Mouse (Mus musculus): ENCODE measurements at regions not wholly inside any gene's neighbourhood (a gene's known extent, or its start where the extent isn't known, plus 50 kb on each side); places are given as distances from the start of the nearest gene placed in this dataset.
A peak's percentile ranks its signal among the peaks of the same experiment; 100 is the strongest.

DNA sequence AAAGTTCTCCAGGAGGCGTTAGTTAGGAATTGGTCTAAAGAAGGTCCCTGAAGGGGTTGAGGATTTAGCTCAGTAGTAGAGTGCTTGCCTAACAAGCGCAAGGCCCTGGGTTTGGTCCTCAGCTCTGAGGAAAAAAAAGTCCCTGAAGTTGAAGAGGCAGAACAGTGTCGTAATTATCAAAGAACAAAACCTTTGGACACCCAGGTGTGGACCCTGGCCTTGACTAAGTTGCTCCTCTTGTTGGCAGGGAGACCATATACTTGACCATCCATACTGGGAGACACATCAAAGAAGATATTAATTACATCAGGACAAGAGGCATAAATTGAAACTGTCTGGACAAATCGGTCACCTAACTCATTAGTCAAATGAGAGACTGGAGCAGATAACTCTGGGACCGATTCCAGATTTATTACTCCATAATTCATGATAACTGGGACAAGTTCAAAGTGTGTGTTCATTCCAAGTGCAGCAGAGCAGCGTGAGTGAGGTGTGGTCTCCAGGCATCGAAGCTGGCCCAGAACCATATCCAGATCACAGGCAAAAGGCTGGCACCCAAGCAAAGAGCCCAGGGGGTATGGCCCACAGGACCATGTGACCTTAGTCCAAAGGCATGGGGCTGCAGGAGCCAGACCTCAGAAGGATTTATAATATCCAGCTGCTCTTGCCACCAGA, 652.9 kb upstream of the Gm19410 start:
- no peak overlapping the region for H3K4me3 ChIP-seq (ENCODE audit: low read depth, low read length)
- no peak for ATAC-seq (ENCODE audit: insufficient read depth, low FRiP score, low TSS enrichment)
- H3K27me3 ChIP-seq (ENCODE audit: control insufficient read depth, insufficient read depth, low read length) = no peaks in the 10 kb centered on the region
- 85% methylated on average over 7 of the region's 7 CpGs for WGBS
- no peaks in the 10 kb centered on the region for H3K9me3 ChIP-seq (ENCODE audit: control insufficient read depth, low read length)
- no peaks in the 10 kb centered on the region for H3K36me3 ChIP-seq (ENCODE audit: control insufficient read depth, insufficient read depth, low read length)
- DNase-seq (ENCODE audit: low spot score) = no peak
- no peak overlapping the region for H3K27ac ChIP-seq (ENCODE audit: low read depth, low read length)
- no peaks in the 10 kb centered on the region for H3K4me1 ChIP-seq (ENCODE audit: control insufficient read depth, insufficient read depth, low read length)
- no peak overlapping the region for H3K4me2 ChIP-seq (ENCODE audit: low read depth)
- H3K9ac ChIP-seq (ENCODE audit: low read length) = no peak overlapping the region

- Histone ChIP-seq H3K27ac (ENCODE audit: low read depth, low read length) (no peak overlapping the region), H3K9ac (ENCODE audit: low read length) (no peak overlapping the region), H3K9me3 (ENCODE audit: control insufficient read depth, low read length) (no peaks in the 10 kb centered on the region), H3K27me3 (ENCODE audit: control insufficient read depth, insufficient read depth, low read length) (no peaks in the 10 kb centered on the region), H3K4me3 (ENCODE audit: low read depth, low read length) (no peak overlapping the region), H3K36me3 (ENCODE audit: control insufficient read depth, insufficient read depth, low read length) (no peaks in the 10 kb centered on the region), H3K4me1 (ENCODE audit: control insufficient read depth, insufficient read depth, low read length) (no peaks in the 10 kb centered on the region), H3K4me2 (ENCODE audit: low read depth) (no peak overlapping the region)
- DNase-seq (ENCODE audit: low spot score) (no peak), ATAC-seq (ENCODE audit: insufficient read depth, low FRiP score, low TSS enrichment) (no peak)
- 83% methylated on average over 10 of the region's 10 CpGs for WGBS
Measured at GRCm38 (mm10) chr8:35114031-35114430, 651.6 kb upstream of the Gm19410 start.

DNA sequence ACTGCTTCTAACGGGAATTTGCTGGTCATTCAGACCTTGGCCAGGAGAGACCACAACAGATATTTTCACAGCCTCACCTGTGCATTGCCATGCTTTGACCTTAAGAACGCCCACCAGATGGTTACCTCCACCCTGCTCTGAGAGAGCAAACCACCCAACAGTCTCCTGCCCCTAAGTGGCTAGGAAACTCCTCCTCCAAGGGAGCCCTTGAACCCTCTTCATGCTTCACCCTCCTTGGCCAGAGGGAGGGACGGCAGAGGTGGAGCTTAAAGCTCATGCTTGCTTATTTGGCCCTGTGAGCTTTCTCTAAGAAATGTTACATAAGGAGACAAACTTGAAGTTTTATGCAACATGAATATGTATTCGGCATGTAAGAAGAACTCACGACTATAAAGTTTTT, 645.0 kb upstream of the Gm19410 start:
- H3K4me1 ChIP-seq (ENCODE audit: control insufficient read depth, insufficient read depth, low read length) = no peaks in the 10 kb centered on the region
- H3K36me3 ChIP-seq (ENCODE audit: control insufficient read depth, insufficient read depth, low read length) = no peaks in the 10 kb centered on the region
- H3K9ac ChIP-seq (ENCODE audit: low read length) = no peak overlapping the region
- no peak for DNase-seq (ENCODE audit: low spot score)
- ATAC-seq (ENCODE audit: insufficient read depth, low FRiP score, low TSS enrichment) = no peak
- 77% methylated on average over 5 of the region's 5 CpGs for WGBS
- no peak overlapping the region for H3K27ac ChIP-seq (ENCODE audit: low read depth, low read length)
- H3K4me2 ChIP-seq (ENCODE audit: low read depth) = no peak overlapping the region
- H3K4me3 ChIP-seq (ENCODE audit: low read depth, low read length) = no peak overlapping the region
- no peaks in the 10 kb centered on the region for H3K27me3 ChIP-seq (ENCODE audit: control insufficient read depth, insufficient read depth, low read length)
- H3K9me3 ChIP-seq (ENCODE audit: control insufficient read depth, low read length) = no peaks in the 10 kb centered on the region

- Histone ChIP-seq H3K27ac (ENCODE audit: low read depth, low read length) (no peak overlapping the region), H3K9ac (ENCODE audit: low read length) (no peak overlapping the region), H3K4me2 (ENCODE audit: low read depth) (no peak overlapping the region), H3K36me3 (ENCODE audit: control insufficient read depth, insufficient read depth, low read length) (no peaks in the 10 kb centered on the region), H3K4me3 (ENCODE audit: low read depth, low read length) (no peak overlapping the region), H3K9me3 (ENCODE audit: control insufficient read depth, low read length) (no peaks in the 10 kb centered on the region), H3K4me1 (ENCODE audit: control insufficient read depth, insufficient read depth, low read length) (no peaks in the 10 kb centered on the region), H3K27me3 (ENCODE audit: control insufficient read depth, insufficient read depth, low read length) (no peaks in the 10 kb centered on the region)
- no peak for ATAC-seq (ENCODE audit: insufficient read depth, low FRiP score, low TSS enrichment)
- WGBS = 95% methylated on average over 8 of the region's 8 CpGs
- DNase-seq (ENCODE audit: low spot score) = no peak
Measured at GRCm38 (mm10) chr8:35121084-35121483, 644.5 kb upstream of the Gm19410 start.

DNA sequence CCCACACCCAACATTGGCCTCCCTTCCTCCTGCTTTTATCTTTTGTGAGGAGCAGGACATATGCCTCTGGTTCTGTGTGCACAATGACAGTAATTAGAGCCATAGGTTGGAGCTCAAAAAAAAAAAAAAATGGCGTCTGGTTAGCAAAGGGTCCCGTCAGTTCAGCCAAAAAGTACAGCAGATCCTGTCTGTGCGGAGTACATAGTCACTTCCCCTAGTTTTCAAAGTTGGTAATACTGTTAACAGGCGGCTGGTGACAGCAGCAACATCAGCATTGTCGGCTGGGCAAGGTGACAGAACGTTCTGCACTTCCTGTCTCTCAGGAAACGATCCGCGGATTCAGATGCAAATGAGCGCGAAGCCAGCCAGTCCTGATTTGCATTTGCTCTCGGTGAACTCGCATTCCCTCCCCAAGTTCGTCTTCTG, 642.4 kb upstream of the Gm19410 start:
- Histone ChIP-seq H3K9me3 (ENCODE audit: control insufficient read depth, low read length) (no peaks in the 10 kb centered on the region), H3K36me3 (ENCODE audit: control insufficient read depth, insufficient read depth, low read length) (no peaks in the 10 kb centered on the region), H3K4me3 (ENCODE audit: low read depth, low read length) (peak overlapping the region; percentile 23), H3K9ac (ENCODE audit: low read length) (peak overlapping the region; percentile 41; the same call in 1 of the 2 replicates), H3K4me2 (ENCODE audit: low read depth) (peak overlapping the region; percentile 49), H3K27me3 (ENCODE audit: control insufficient read depth, insufficient read depth, low read length) (no peaks in the 10 kb centered on the region), H3K4me1 (ENCODE audit: control insufficient read depth, insufficient read depth, low read length) (no peaks in the 10 kb centered on the region), H3K27ac (ENCODE audit: low read depth, low read length) (no peak overlapping the region)
- WGBS = 5% methylated on average over 14 of the region's 14 CpGs
- DNase-seq (ENCODE audit: low spot score) = peak; percentile 53
- ATAC-seq (ENCODE audit: insufficient read depth, low FRiP score, low TSS enrichment) = 0 out of 2 replicates have a peak, but pooled peaks have one; percentile 35

DNA sequence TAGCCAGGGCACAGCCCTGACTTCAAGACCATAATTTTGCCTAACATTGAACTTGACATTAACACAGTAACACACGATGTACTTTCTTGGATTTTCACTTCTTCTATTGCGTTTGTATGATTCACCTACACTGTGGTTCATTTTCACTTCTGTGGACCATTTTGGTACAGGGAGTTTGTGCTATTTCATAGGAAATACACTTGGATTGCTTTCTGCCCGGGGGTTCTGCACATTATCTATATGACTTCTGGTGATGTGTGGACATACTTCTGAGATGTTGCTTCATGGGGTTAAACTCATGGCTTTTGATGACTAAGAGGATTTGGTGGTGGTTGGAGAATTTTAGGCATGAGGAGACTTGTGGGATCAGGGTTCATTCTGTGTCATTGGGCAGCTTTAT, 640.4 kb upstream of the Gm19410 start:
- H3K27me3 ChIP-seq (ENCODE audit: control insufficient read depth, insufficient read depth, low read length) = no peaks in the 10 kb centered on the region
- H3K4me1 ChIP-seq (ENCODE audit: control insufficient read depth, insufficient read depth, low read length) = no peaks in the 10 kb centered on the region
- WGBS = 94% methylated on average over 3 of the region's 3 CpGs
- H3K27ac ChIP-seq (ENCODE audit: low read depth, low read length) = no peak overlapping the region
- no peak overlapping the region for H3K4me2 ChIP-seq (ENCODE audit: low read depth)
- H3K9me3 ChIP-seq (ENCODE audit: control insufficient read depth, low read length) = no peaks in the 10 kb centered on the region
- DNase-seq (ENCODE audit: low spot score) (no peak), ATAC-seq (ENCODE audit: insufficient read depth, low FRiP score, low TSS enrichment) (no peak)
- H3K36me3 ChIP-seq (ENCODE audit: control insufficient read depth, insufficient read depth, low read length) = no peaks in the 10 kb centered on the region
- H3K4me3 ChIP-seq (ENCODE audit: low read depth, low read length) = no peak overlapping the region
- H3K9ac ChIP-seq (ENCODE audit: low read length) = no peak overlapping the region

DNA sequence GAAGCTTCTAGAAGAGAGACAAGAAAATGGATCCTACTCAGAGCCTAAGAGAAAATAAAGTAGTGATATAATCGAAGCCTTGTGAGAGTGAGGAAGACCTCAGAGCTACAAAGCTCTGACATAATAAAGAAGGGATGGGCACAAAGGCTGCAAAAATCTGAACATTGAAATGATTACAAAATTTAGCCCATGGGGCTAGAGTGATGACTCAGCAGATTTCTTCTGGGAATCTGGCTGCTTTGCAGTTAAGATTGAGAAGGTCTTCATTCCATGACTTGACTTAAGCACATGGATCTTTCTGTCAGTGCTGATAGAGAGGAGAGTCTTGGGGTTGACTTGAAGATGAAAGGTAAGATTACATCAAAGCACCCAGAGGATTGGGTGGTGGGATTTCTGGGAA, 633.3 kb upstream of the Gm19410 start:
- H3K4me2 ChIP-seq (ENCODE audit: low read depth) = no peak overlapping the region
- DNase-seq (ENCODE audit: low spot score) (no peak), ATAC-seq (ENCODE audit: insufficient read depth, low FRiP score, low TSS enrichment) (no peak)
- no peaks in the 10 kb centered on the region for H3K27me3 ChIP-seq (ENCODE audit: control insufficient read depth, insufficient read depth, low read length)
- no peaks in the 10 kb centered on the region for H3K36me3 ChIP-seq (ENCODE audit: control insufficient read depth, insufficient read depth, low read length)
- H3K27ac ChIP-seq (ENCODE audit: low read depth, low read length) = no peak overlapping the region
- no peak overlapping the region for H3K4me3 ChIP-seq (ENCODE audit: low read depth, low read length)
- no peaks in the 10 kb centered on the region for H3K9me3 ChIP-seq (ENCODE audit: control insufficient read depth, low read length)
- no peak overlapping the region for H3K9ac ChIP-seq (ENCODE audit: low read length)
- no peaks in the 10 kb centered on the region for H3K4me1 ChIP-seq (ENCODE audit: control insufficient read depth, insufficient read depth, low read length)
- WGBS = 90% methylated on average over 1 of the region's 1 CpGs

DNA sequence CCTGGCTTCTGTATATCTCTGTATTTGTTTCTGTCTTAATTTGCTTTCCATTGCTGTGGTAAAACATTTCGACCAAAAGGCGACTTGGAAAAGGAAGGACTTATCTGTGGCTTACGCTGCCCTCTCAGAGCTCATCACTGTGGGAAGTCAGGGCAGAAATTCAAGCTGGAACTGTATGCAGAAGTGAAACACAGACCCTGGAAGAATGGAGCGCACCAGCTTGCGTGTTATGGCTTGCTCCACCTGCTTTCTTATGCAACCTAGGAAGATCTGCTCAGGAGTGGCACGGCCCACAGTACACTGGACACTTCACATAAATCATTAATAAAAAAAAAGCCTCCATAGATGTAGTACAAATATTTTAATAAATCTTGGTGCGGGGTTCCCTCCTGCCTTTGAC, 630.0 kb upstream of the Gm19410 start:
- Histone ChIP-seq H3K4me2 (ENCODE audit: low read depth) (no peak overlapping the region), H3K9me3 (ENCODE audit: control insufficient read depth, low read length) (no peaks in the 10 kb centered on the region), H3K27me3 (ENCODE audit: control insufficient read depth, insufficient read depth, low read length) (no peaks in the 10 kb centered on the region), H3K9ac (ENCODE audit: low read length) (no peak overlapping the region), H3K27ac (ENCODE audit: low read depth, low read length) (no peak overlapping the region), H3K36me3 (ENCODE audit: control insufficient read depth, insufficient read depth, low read length) (no peaks in the 10 kb centered on the region), H3K4me3 (ENCODE audit: low read depth, low read length) (no peak overlapping the region), H3K4me1 (ENCODE audit: control insufficient read depth, insufficient read depth, low read length) (no peaks in the 10 kb centered on the region)
- WGBS = 91% methylated on average over 7 of the region's 7 CpGs
- ATAC-seq (ENCODE audit: insufficient read depth, low FRiP score, low TSS enrichment) = no peak
- no peak for DNase-seq (ENCODE audit: low spot score)

GRCm38 (mm10) chr8:35136643-35137042, 628.9 kb upstream of the Gm19410 start:
- no peak overlapping the region for H3K9ac ChIP-seq (ENCODE audit: low read length)
- ATAC-seq (ENCODE audit: insufficient read depth, low FRiP score, low TSS enrichment) = no peak
- WGBS = 88% methylated on average over 3 of the region's 3 CpGs

More at GRCm38 (mm10) chr8:35136643-35137042, 628.9 kb upstream of the Gm19410 start:
- DNase-seq (ENCODE audit: low spot score) = no peak
- H3K4me2 ChIP-seq (ENCODE audit: low read depth) = no peak overlapping the region
- H3K27me3 ChIP-seq (ENCODE audit: control insufficient read depth, insufficient read depth, low read length) = no peaks in the 10 kb centered on the region
- no peaks in the 10 kb centered on the region for H3K9me3 ChIP-seq (ENCODE audit: control insufficient read depth, low read length)
- no peak overlapping the region for H3K27ac ChIP-seq (ENCODE audit: low read depth, low read length)
- no peaks in the 10 kb centered on the region for H3K36me3 ChIP-seq (ENCODE audit: control insufficient read depth, insufficient read depth, low read length)
- no peak overlapping the region for H3K4me3 ChIP-seq (ENCODE audit: low read depth, low read length)
- H3K4me1 ChIP-seq (ENCODE audit: control insufficient read depth, insufficient read depth, low read length) = no peaks in the 10 kb centered on the region

Measured in neural tube, embryonic 11.5 days (tissue).